Mouse (Mus musculus) ES-Bruce4 (cell line): ENCODE results near the gene Ksr1. TPM values are rescaled to one million over a fixed set of nuclear protein-coding genes. Genes with fewer than 3 reads are reported as not detected.
A peak's percentile ranks its signal among the peaks of the same experiment; 100 is the strongest.

ENCODE experiments used
- H3K27ac ChIP-seq: 2 replicates; pipeline ENCODE4 v1.5.1; 2012; ENCODE audit warnings: low read length, inconsistent platforms; ENCODE audit not compliant: insufficient read depth
- H3K27me3 ChIP-seq: 2 replicates; pipeline ENCODE4 v1.6.1; 2012; ENCODE audit warnings: mild to moderate bottlenecking, low read length, inconsistent platforms; ENCODE audit not compliant: control insufficient read depth, poor library complexity, insufficient read depth, severe bottlenecking
- H3K36me3 ChIP-seq: 2 replicates; pipeline ENCODE4 v1.6.1; 2012; ENCODE audit warnings: inconsistent platforms, mild to moderate bottlenecking, low read length, moderate library complexity; ENCODE audit not compliant: control insufficient read depth, poor library complexity, insufficient read depth, severe bottlenecking
- H3K4me1 ChIP-seq: one replicate; pipeline ENCODE4 v1.8.1; 2011; ENCODE audit warnings: low read length; ENCODE audit not compliant: control insufficient read depth, insufficient read depth
- H3K4me3 ChIP-seq: 2 replicates; pipeline ENCODE4 v1.5.1; 2011; ENCODE audit warnings: low read depth, mild to moderate bottlenecking, low read length
- H3K9ac ChIP-seq: 2 replicates; pipeline ENCODE4 v1.6.1; 2012; ENCODE audit warnings: low read depth, mild to moderate bottlenecking, inconsistent platforms; ENCODE audit not compliant: poor library complexity, severe bottlenecking
- H3K9me3 ChIP-seq: replicated peaks from 2 replicates; pipeline ENCODE4 v1.6.1; 2012; ENCODE audit warnings: mild to moderate bottlenecking, low read length, inconsistent platforms; ENCODE audit not compliant: control insufficient read depth, poor library complexity, insufficient read depth, severe bottlenecking
- CTCF ChIP-seq: IDR thresholded peaks from one replicate; pipeline ENCODE4 v1.8.1; 2011; ENCODE audit warnings: low read depth, low read length
- EP300 ChIP-seq: IDR thresholded peaks from 2 replicates; pipeline ENCODE4 v1.6.1; 2011; ENCODE audit warnings: low read depth, low read length; ENCODE audit not compliant: insufficient read depth
- POLR2A ChIP-seq: IDR thresholded peaks from one replicate; pipeline ENCODE4 v1.8.1; 2011; ENCODE audit warnings: low read length; ENCODE audit not compliant: insufficient read depth
- polyA plus RNA-seq: library from polyadenylated mRNA; stranded (reverse); fragments of >200 nt; gene quantifications from 2 replicates; pipeline ENCODE4 v1.2.4, GENCODE M21; 2011; ENCODE audit warnings: low read depth; ENCODE audit not compliant: missing spikeins, insufficient read depth, insufficient read length

Ksr1 gene
- polyA plus RNA-seq = 7.7 and 10.1 TPM in 2 replicates

GRCm38 (mm10) chr11:79146331-79146767 lies at the start of gene Ksr1:
TSS of gene Ksr1 (minus strand) at chr11:79146407.
- peak within 1 kb of the TSS; percentile 77 for H3K9ac ChIP-seq
- no peaks in the 10 kb centered on the region for H3K9me3 ChIP-seq
- no peaks in the 10 kb centered on the region for H3K27me3 ChIP-seq
- H3K4me3 ChIP-seq = peak within 1 kb of the TSS; percentile 77
- no peaks in the 10 kb centered on the region for H3K36me3 ChIP-seq
- TF ChIP-seq EP300 (no peak), CTCF (no peak), POLR2A (peak; percentile 63)
- H3K4me1 ChIP-seq = peaks cover 3% of the 10 kb centered on the region
- no peak within 1 kb of the TSS for H3K27ac ChIP-seq

DNA sequence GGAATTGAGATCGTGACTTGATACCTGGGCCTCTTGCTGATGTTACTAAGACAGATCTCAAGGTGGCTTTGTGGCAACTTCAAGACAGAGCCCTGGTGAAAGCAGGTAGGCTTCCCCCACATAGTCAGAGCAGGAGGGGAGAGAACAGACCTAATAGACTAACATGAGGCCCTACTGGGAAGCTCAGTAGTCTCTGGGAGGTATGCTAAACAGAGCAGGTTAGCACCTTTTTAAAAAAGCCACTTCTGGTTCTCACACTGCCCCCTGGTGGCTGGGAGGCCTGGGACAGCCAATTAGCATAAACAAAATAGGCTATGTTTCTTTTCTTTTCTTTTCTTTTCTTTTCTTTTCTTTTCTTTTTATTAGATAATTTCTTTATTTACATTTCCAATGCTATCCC lies 46.0 kb upstream of the Ksr1 start:
- TF ChIP-seq CTCF (peak; percentile 58), EP300 (no peak)
- Histone ChIP-seq H3K9me3 (no peaks in the 10 kb centered on the region), H3K36me3 (no peaks in the 10 kb centered on the region), H3K27ac (no peak overlapping the region), H3K9ac (no peak overlapping the region), H3K4me1 (no peaks in the 10 kb centered on the region), H3K27me3 (no peaks in the 10 kb centered on the region), H3K4me3 (no peak overlapping the region)

DNA sequence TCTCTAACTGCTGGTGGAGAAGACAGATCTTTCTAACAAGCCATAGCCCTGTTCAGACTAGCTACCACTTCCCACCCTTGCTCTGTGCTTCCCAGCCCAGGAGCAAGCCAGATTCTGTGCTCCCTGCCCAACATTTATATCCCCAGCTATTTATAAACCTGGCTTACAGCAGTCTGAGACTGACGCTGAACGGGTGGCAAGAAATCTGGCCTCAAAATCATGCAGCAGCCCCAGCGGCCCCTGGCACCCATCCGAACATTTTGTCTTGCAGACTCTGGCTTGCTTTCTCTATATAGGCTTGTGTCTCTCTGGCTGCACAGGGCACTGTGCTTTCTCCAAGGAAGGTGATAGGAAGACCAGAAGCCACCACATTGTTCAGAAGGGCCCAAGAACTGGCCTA lies 45.0 kb upstream of the Ksr1 start:
- Histone ChIP-seq H3K9ac (no peak overlapping the region), H3K27me3 (no peaks in the 10 kb centered on the region), H3K27ac (no peak overlapping the region), H3K4me1 (no peaks in the 10 kb centered on the region), H3K36me3 (no peaks in the 10 kb centered on the region), H3K4me3 (no peak overlapping the region), H3K9me3 (no peaks in the 10 kb centered on the region)
- TF ChIP-seq POLR2A (no peak), EP300 (no peak), CTCF (no peak)

GRCm38 (mm10) chr11:79190257-79190656 lies 44.0 kb upstream of the Ksr1 start:
- no peak overlapping the region for H3K4me3 ChIP-seq
- TF ChIP-seq POLR2A = no peak
- no peak for TF ChIP-seq CTCF
- no peak for TF ChIP-seq EP300
- H3K27me3 ChIP-seq = no peaks in the 10 kb centered on the region
- no peaks in the 10 kb centered on the region for H3K4me1 ChIP-seq
- no peak overlapping the region for H3K27ac ChIP-seq
- no peaks in the 10 kb centered on the region for H3K9me3 ChIP-seq
- no peaks in the 10 kb centered on the region for H3K36me3 ChIP-seq
- H3K9ac ChIP-seq = no peak overlapping the region

GRCm38 (mm10) chr11:79188176-79188575 lies 42.0 kb upstream of the Ksr1 start:
- Histone ChIP-seq H3K9ac (no peak overlapping the region), H3K9me3 (no peaks in the 10 kb centered on the region), H3K27ac (no peak overlapping the region), H3K27me3 (no peaks in the 10 kb centered on the region), H3K4me3 (no peak overlapping the region), H3K4me1 (no peaks in the 10 kb centered on the region), H3K36me3 (no peaks in the 10 kb centered on the region)
- no peak for TF ChIP-seq CTCF
- TF ChIP-seq EP300 = no peak
- TF ChIP-seq POLR2A = no peak

- Histone ChIP-seq H3K27ac (no peak overlapping the region), H3K36me3 (no peaks in the 10 kb centered on the region), H3K4me1 (no peaks in the 10 kb centered on the region), H3K27me3 (no peaks in the 10 kb centered on the region), H3K9ac (no peak overlapping the region), H3K9me3 (no peaks in the 10 kb centered on the region), H3K4me3 (no peak overlapping the region)
- TF ChIP-seq CTCF = no peak
- no peak for TF ChIP-seq EP300
Observed at GRCm38 (mm10) chr11:79187291-79187690, 41.1 kb upstream of the Ksr1 start.
